Mouse (Mus musculus): Measurements from ENCODE around the gene Phpt1.
A peak's percentile ranks its signal among the peaks of the same experiment; 100 is the strongest.

DNA sequence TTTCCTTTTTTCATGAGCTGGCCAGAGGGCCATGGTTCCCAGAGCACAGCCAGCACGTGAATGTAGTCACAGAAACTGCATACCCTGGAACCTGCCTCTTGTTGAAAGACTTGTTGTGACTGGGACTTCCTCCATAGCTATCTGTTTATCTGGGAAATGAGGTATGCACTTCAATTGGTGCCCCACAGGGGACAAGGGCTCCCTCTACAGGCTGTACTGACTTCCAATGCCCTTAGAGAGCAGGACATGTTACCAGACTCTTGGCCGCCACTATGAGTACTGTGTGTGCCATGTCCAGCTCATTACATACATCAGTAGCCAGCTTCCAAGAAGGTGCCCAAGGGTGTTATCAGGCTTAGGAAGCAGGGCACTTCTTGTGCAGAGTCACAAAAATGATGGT is 16.8 kb upstream of the Phpt1 start:
- TF ChIP-seq CTCF (IDR thresholded peaks at IDR 0.05; ENCODE audit: control insufficient read depth, insufficient read depth, insufficient read length), result peak; percentile 14
- no peak for TF ChIP-seq USF1 (IDR thresholded peaks at IDR 0.05; ENCODE audit: low read depth)
- TF ChIP-seq MAX (IDR thresholded peaks at IDR 0.05), result no peak
- TF ChIP-seq MYOD1 (IDR thresholded peaks at IDR 0.05; ENCODE audit: control insufficient read depth, insufficient read length, low read depth), result no peak
